Mouse (Mus musculus) activated CD4-positive, CD25-positive, alpha-beta regulatory T cell (primary cell): ENCODE results near the gene Olfr631. TPM values are rescaled to one million over a fixed set of nuclear protein-coding genes. Genes with fewer than 3 reads are reported as not detected.

Experiments used
- polyA plus RNA-seq, 2 experiments: library from polyadenylated mRNA; unstranded; fragments of 100-300 nt; shearing (Covaris generic); gene quantifications; one replicate each; pipeline ENCODE4 v1.2.1; 2017

Gene Olfr631
- not detected for polyA plus RNA-seq

DNA sequence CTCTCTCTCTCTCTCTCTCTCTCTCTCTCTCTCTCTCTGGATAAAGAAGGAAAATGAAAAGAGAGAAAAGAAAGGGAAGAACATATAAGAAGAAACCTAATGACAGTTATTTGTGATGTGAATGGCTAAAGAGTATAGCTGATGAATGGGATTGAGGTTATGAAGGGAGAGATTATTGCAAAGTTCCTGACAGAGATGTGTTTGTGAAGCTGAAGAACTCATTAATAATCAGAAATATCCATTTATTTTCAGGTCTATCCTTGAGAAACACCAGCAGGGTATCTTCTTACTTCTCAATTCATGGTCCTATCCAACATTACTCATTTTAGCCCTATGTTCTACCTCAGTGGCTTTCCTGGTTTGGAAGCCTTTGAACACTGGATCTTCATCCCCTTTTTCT is at the start of gene Olfr631:
Olfr631 (plus strand) TSS at position 301 of the 400 bp plus-strand sequence.

DNA sequence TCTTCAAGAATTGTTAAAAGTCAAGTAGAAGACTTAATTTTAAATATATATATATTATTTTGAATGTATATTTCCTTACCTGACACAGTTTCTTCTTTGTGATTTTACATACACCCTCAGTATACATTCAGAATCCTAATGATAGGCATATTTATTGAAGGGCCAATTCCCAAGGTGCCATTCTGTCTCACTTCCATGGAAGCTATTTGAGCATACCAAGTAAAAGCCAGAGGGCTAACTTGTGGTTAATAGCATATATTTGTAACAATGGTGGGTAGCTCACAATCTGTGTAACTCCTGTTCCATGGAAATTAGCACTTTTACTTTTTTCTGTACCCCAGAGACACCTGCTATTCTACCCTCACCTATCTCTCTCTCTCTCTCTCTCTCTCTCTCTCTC is 42.5 kb upstream of the Olfr631 start, which contains the start of gene Olfr66:
Olfr66 (minus strand) TSS at position 101 of the 400 bp plus-strand sequence.

DNA sequence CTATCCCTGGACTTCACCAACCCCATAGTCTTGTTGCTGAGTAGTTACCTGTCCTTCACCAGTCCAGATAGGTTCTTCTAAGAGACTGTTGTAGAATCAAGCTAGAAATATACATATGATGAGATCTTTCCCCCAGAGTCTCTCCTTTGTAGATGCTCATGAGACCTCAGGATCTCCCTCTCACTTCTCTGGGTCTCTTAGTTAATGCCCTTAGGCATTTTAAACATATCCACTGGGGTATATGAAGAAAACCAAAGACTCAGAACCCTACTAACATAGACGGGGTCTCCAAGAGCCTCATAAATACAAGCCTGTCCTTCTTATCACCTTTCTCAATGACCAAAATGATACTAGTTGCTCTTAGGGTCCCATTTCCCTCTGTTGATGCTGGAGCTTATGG is 34.2 kb upstream of the Olfr631 start, which contains the start of gene Olfr64:
Olfr64 (minus strand) TSS at position 101 of the 400 bp plus-strand sequence.

DNA sequence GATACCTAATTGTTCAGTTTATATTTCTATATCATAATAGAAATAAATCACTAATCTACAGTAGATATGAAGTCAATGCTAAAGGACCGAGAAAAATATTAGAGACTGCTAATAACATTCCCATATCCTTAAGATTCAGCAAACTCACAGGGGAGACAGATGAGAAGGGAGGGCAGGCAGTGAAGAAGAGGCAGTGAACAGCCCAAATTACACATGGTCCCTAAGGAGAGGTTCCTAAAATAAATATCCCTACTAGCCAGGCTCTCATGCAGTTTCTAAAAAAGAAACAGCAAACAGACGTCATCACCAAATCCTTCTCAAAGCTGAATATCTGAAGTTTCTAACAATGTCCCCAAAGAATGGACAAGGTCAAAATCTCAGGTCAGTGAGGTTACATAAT is 25.4 kb upstream of the Olfr631 start, which contains the start of gene Olfr65:
Olfr65 (plus strand) TSS at position 301 of the 400 bp plus-strand sequence.

DNA sequence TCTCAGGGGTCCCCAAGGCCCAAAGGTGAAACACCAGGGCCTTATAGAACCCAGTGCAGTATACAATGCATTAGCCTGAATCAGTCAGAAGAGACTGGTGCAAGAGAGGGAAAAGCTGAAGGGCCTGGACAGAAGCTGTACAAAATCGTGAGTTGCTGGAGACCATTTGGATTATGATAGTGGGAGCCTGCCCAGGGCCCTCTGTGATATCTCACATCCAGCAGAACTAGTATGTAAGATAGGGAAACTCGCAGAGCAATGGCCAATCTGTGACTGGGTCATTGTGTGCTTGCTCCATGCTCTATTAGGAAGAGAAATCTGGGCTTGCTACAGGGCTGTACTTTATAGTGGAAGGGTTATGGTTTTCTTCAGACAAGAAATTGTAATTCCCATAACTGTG is 5.6 kb downstream of the Olfr631 start, which contains the start of gene Olfr632:
Olfr632 (plus strand) TSS at position 84 of the 400 bp plus-strand sequence.

DNA sequence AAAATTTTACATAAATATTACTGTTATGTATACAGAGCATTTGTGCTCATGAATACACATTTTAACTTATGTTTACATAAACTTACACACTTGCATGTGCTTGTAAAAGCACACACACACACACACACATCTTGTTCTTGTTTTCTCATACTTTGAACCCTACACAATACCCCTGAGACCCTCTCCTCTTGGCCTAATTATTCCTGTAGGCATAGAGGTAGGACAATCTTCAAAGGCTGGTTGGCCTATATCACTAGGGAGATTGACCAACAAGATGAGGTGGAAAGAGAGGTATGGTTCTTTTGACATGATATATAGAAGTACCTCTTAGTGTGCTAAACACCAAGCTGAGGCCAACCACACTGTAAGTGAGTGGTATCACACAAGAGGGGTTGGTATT is 15.5 kb downstream of the Olfr631 start, which contains the start of gene Olfr633:
Olfr633 (plus strand) TSS at position 301 of the 400 bp plus-strand sequence.

DNA sequence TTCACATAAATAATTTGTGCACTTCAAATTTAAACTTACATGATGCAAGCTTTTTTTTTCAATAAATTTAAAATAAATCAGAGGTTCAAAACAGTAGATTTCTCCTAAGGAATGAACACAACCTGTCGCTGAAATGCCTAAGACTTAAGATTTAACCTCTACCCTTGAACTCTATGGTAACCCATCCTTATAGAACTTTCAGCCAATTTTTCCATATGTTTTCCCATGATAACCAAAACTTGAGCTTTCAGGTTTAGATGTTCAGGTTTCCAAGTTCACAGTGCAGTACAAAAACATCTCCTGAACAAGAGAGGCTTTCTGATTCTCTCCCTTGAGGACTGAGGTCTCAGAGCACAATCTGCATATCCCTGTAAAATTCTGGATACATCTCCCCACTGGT is 42.2 kb downstream of the Olfr631 start, which contains the start of gene Olfr635:
Olfr635 (plus strand) TSS at position 301 of the 400 bp plus-strand sequence.

Other genes starting within 250 kb of the Olfr631 start
- gene Olfr625-ps1, start 246.1 kb upstream of the Olfr631 start, polyA plus RNA-seq, result not detected
- gene Olfr243, start 214.2 kb upstream of the Olfr631 start, polyA plus RNA-seq, result under 1 TPM in 1 of 2 experiments, not detected in 1; 0.41 TPM
- gene Olfr628, start 198.5 kb upstream of the Olfr631 start, polyA plus RNA-seq, result not detected
- not detected for gene Olfr629, start 183.9 kb upstream of the Olfr631 start, polyA plus RNA-seq
- gene Olfr630, start 171.5 kb upstream of the Olfr631 start, polyA plus RNA-seq, result not detected
- not detected for gene Olfr69, start 157.2 kb upstream of the Olfr631 start, polyA plus RNA-seq
- not detected for gene Olfr68, start 149.1 kb upstream of the Olfr631 start, polyA plus RNA-seq
- gene Olfr67, start 137.0 kb upstream of the Olfr631 start, polyA plus RNA-seq, result not detected
- gene Hbb-bt, start 114.8 kb upstream of the Olfr631 start, polyA plus RNA-seq, result 10 to 100 TPM; 63.1 to 67.8 TPM
- 100 to 1,000 TPM; 302 to 371 TPM for gene Hbb-bs, start 100.7 kb upstream of the Olfr631 start, polyA plus RNA-seq
- gene Hbb-bh2, start 88.3 kb upstream of the Olfr631 start, polyA plus RNA-seq, result not detected
- gene Hbb-bh1, start 85.7 kb upstream of the Olfr631 start, polyA plus RNA-seq, result not detected
- gene Hbb-y, start 75.6 kb upstream of the Olfr631 start, polyA plus RNA-seq, result not detected
- gene Olfr66, start 42.6 kb upstream of the Olfr631 start, polyA plus RNA-seq, result not detected
- gene Olfr64, start 34.3 kb upstream of the Olfr631 start, polyA plus RNA-seq, result not detected
- gene Olfr65, start 25.3 kb upstream of the Olfr631 start, polyA plus RNA-seq, result not detected
- not detected for gene Olfr632, start 5.5 kb downstream of the Olfr631 start, polyA plus RNA-seq
- not detected for gene Olfr633, start 15.6 kb downstream of the Olfr631 start, polyA plus RNA-seq
- gene Olfr635, start 42.3 kb downstream of the Olfr631 start, polyA plus RNA-seq, result under 1 TPM in 1 of 2 experiments, not detected in 1; 0.04 TPM
- gene Olfr638, start 69.9 kb downstream of the Olfr631 start, polyA plus RNA-seq, result not detected
- gene Olfr639, start 88.5 kb downstream of the Olfr631 start, polyA plus RNA-seq, result under 1 TPM; 0.04 TPM
- gene Olfr640, start 96.7 kb downstream of the Olfr631 start, polyA plus RNA-seq, result not detected
- gene Olfr641, start 106.6 kb downstream of the Olfr631 start, polyA plus RNA-seq, result not detected
- gene Olfr642, start 123.8 kb downstream of the Olfr631 start, polyA plus RNA-seq, result under 1 TPM in 1 of 2 experiments, not detected in 1; 0.05 TPM
- gene 4930516K23Rik, start 132.6 kb downstream of the Olfr631 start, polyA plus RNA-seq, result under 1 TPM in 1 of 2 experiments, not detected in 1; 0.18 TPM
- gene Olfr644, start 143.0 kb downstream of the Olfr631 start, polyA plus RNA-seq, result not detected
- gene Olfr645, start 156.6 kb downstream of the Olfr631 start, polyA plus RNA-seq, result not detected
- not detected for gene Olfr646, start 176.0 kb downstream of the Olfr631 start, polyA plus RNA-seq
- not detected for gene Ubqln5, start 201.0 kb downstream of the Olfr631 start, polyA plus RNA-seq
- gene Olfr643, start 208.6 kb downstream of the Olfr631 start, polyA plus RNA-seq, result not detected
- not detected for gene Ubqln3, start 214.5 kb downstream of the Olfr631 start, polyA plus RNA-seq
- under 1 TPM in 1 of 2 experiments, not detected in 1; 0.57 TPM for gene Ubqlnl, start 221.7 kb downstream of the Olfr631 start, polyA plus RNA-seq
- gene Olfm5, start 236.0 kb downstream of the Olfr631 start, polyA plus RNA-seq, result not detected